ENCODE assay signal across 26 mouse cellular contexts in genomic region chr4:44010893-44011292, GRCm38 (mm10). TPM values are rescaled to one million over a fixed set of nuclear protein-coding genes. Genes with fewer than 3 reads are reported as not detected.
"Had no signal": no experiment of that assay in that cellular context is flagged by ENCODE, and none has a peak within 500 bp of the region (broad histone marks: within the 10 kb centered on the region; RNA-seq: fewer than 3 reads in every experiment).

No protein-coding gene starts in this region.

- ATAC-seq: intestine, embryonic 16.5 days; midbrain, embryonic 15.5 days had no signal

- H3K27me3 ChIP-seq: limb, embryonic 13.5 days; lung, embryonic 15.5 days; midbrain, embryonic 15.5 days; neural tube, embryonic 12.5 days; neural tube, embryonic 15.5 days; stomach, embryonic 15.5 days had no signal

- H3K9me3 ChIP-seq: limb, embryonic 10.5 days; limb, embryonic 13.5 days; lung, embryonic 15.5 days; midbrain, embryonic 15.5 days; neural tube, embryonic 12.5 days; neural tube, embryonic 15.5 days; stomach, embryonic 15.5 days had no signal

- H3K9ac ChIP-seq: limb, embryonic 13.5 days; lung, embryonic 15.5 days; midbrain, embryonic 12.5 days; midbrain, embryonic 15.5 days; neural tube, embryonic 12.5 days; neural tube, embryonic 15.5 days; stomach, embryonic 15.5 days had no signal

- H3K36me3 ChIP-seq: lung, embryonic 15.5 days; midbrain, embryonic 12.5 days; midbrain, embryonic 15.5 days; neural tube, embryonic 12.5 days; neural tube, embryonic 15.5 days; stomach, embryonic 15.5 days had no signal

- H3K4me3 ChIP-seq: layer of hippocampus, adult 2 months; limb, embryonic 10.5 days; limb, embryonic 13.5 days; lung, embryonic 15.5 days; midbrain, embryonic 12.5 days; midbrain, embryonic 15.5 days; neural tube, embryonic 12.5 days; neural tube, embryonic 15.5 days; stomach, embryonic 15.5 days had no signal

- DNase-seq: kidney, adult 2 months; kidney, postnatal 25 days; layer of hippocampus, adult 9-11 months; lung, adult 18-20 months; lung, postnatal 10 days; lung, postnatal 36 days; right cerebral cortex, adult 18-20 months; right cerebral cortex, postnatal 14 days; right cerebral cortex, postnatal 4 days; spleen, adult 18-20 months; thymus, postnatal 25 days had no signal

- H3K27ac ChIP-seq: kidney, postnatal 0 days; layer of hippocampus, adult 2 months; limb, embryonic 10.5 days; limb, embryonic 13.5 days; lung, embryonic 15.5 days; midbrain, embryonic 12.5 days; midbrain, embryonic 15.5 days; neural tube, embryonic 12.5 days; neural tube, embryonic 15.5 days; stomach, embryonic 15.5 days had no signal

- H3K4me2 ChIP-seq: limb, embryonic 13.5 days; lung, embryonic 15.5 days; midbrain, embryonic 12.5 days; midbrain, embryonic 15.5 days; neural tube, embryonic 12.5 days; neural tube, embryonic 15.5 days; stomach, embryonic 15.5 days had no signal

RNA-seq across cellular contexts. Expression of gene Ccin, which starts 27.6 kb away (rescaled TPM):
- polyA plus RNA-seq: intestine, embryonic 16.5 days; kidney, embryonic 14.5 days; kidney, postnatal 0 days; large intestine, adult 2 months; limb, embryonic 10.5 days; limb, embryonic 13.5 days; liver, adult 2 months; lung, embryonic 15.5 days; midbrain, embryonic 12.5 days; midbrain, embryonic 15.5 days; neural tube, embryonic 12.5 days; neural tube, embryonic 15.5 days; stomach, embryonic 15.5 days; thymus, postnatal 0 days had no signal
